In the genomic region with DNA sequence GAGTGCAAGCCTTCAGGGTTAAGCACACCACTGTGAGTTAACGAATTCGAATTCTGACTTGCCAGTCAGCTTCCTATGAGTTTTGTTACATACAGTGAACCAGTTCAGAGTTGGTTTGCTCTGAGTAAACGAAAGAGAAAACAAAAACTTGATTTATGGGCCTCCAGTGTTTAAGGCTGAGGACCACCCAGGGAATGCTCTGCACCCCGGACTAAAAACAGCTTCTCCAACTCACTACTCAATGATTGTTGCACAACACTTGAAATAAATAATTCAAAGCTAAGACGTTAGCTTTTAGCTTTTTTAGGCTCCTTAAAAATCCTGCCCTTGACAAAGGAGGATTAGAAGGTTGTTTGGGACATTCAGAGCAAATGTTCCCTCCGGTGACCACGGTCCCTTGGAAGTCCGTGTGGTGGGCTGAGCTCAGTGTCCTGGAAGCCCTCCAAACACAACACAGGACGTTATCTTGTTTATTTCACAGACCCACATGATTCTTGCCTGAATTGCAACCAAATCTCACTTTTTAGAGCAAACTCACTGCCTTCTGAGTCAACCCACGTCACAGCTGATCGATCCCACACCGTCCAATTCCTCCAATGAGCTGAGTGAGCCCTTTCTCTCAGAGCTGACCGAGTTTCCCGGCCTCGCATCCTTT, we compare ENCODE assay signal across 9 mouse cellular contexts. TPM values are rescaled to one million over a fixed set of nuclear protein-coding genes. Genes with fewer than 3 reads are reported as not detected.
DNase-seq lines count a peak whose midpoint lies in the region; ATAC-seq and TF ChIP-seq lines count a peak whose summit lies in the region.
"Had no signal": no experiment of that assay in that cellular context is flagged by ENCODE, and none has a peak within 500 bp of the region (broad histone marks: within the 10 kb centered on the region; RNA-seq: fewer than 3 reads in every experiment).

No protein-coding gene starts in this region.

- H3K4me2 ChIP-seq in lung, postnatal 0 days (replicated peaks; ENCODE audit: low read depth, low read length): no peak overlapping the region; the same call in 1 of the 2 replicates
- no peak overlapping the region for H3K4me2 ChIP-seq in forebrain, postnatal 0 days (ENCODE audit: low read depth)

- no peak overlapping the region for H3K9ac ChIP-seq in lung, postnatal 0 days (replicated peaks; ENCODE audit: low read depth)
- no peak overlapping the region for H3K9ac ChIP-seq in forebrain, postnatal 0 days

- H3K4me1 ChIP-seq in brown adipose tissue, adult 24 weeks (ENCODE audit: control insufficient read depth, insufficient read depth, insufficient read length, low read length): peaks cover 87% of the 10 kb centered on the region
- peaks cover 41% of the 10 kb centered on the region for H3K4me1 ChIP-seq in lung, postnatal 0 days (ENCODE audit: insufficient read depth, low read depth, low read length)
- H3K4me1 ChIP-seq in forebrain, postnatal 0 days (ENCODE audit: insufficient read depth): 0 out of 2 replicates have a peak, but pooled peaks cover 3% of the 10 kb centered on the region

- H3K27ac ChIP-seq in gastrocnemius, adult 2 months: peak overlapping the region; percentile 94
- H3K27ac ChIP-seq in brown adipose tissue, adult 24 weeks (replicated peaks; ENCODE audit: low read depth, low read length): peak overlapping the region; percentile 72
- peak overlapping the region; percentile 40 for H3K27ac ChIP-seq in lung, postnatal 0 days (ENCODE audit: low read length)
- no peak overlapping the region for H3K27ac ChIP-seq in forebrain, postnatal 0 days (ENCODE audit: low read depth, low read length)

- TF ChIP-seq CTCF in gastrocnemius, adult 2 months (IDR thresholded peaks at IDR 0.05): no peak
- TF ChIP-seq CTCF in lung, postnatal 0 days (IDR thresholded peaks at IDR 0.05): no peak
- TF ChIP-seq CTCF in forebrain, postnatal 0 days (IDR thresholded peaks at IDR 0.05; ENCODE audit: low read depth): no peak

- H3K9me3 ChIP-seq in lung, postnatal 0 days (ENCODE audit: low read length): no peaks in the 10 kb centered on the region
- no peaks in the 10 kb centered on the region for H3K9me3 ChIP-seq in forebrain, postnatal 0 days (ENCODE audit: low read length)

- H3K27me3 ChIP-seq in lung, postnatal 0 days (replicated peaks; ENCODE audit: insufficient read depth, low read length): no peaks in the 10 kb centered on the region
- no peaks in the 10 kb centered on the region for H3K27me3 ChIP-seq in forebrain, postnatal 0 days (ENCODE audit: insufficient read depth, low read length)

- peak; percentile 28; the same call in 1 of the 2 replicates for TF ChIP-seq EP300 in lung, postnatal 0 days (IDR thresholded peaks at IDR 0.05)

- peak; percentile 22; the same call in 1 of the 2 replicates for ATAC-seq in lung, postnatal 0 days
- no peak for ATAC-seq in forebrain, postnatal 0 days

- peak overlapping the region; percentile 13 for H3K4me3 ChIP-seq in gastrocnemius, adult 2 months
- H3K4me3 ChIP-seq in brown adipose tissue, adult 24 weeks (ENCODE audit: insufficient read depth, low read depth, low read length): no peak overlapping the region
- H3K4me3 ChIP-seq in lung, postnatal 0 days (ENCODE audit: low read depth, low read length): no peak overlapping the region
- no peak overlapping the region for H3K4me3 ChIP-seq in forebrain, postnatal 0 days (ENCODE audit: low read depth, low read length)

- DNase-seq in gastrocnemius, adult 2 months: no peak
- no peak for DNase-seq in gastrocnemius, postnatal 10 days
- DNase-seq in heart, postnatal 14 days: peak; percentile 45 to 55
- DNase-seq in lung, postnatal 0 days (ENCODE audit: low spot score): peak; percentile 60
- no peak for DNase-seq in MN1 (ENCODE audit: low spot score)
- no peak for DNase-seq in gastrocnemius, adult 18-20 months (ENCODE audit: low spot score)
- no peak for DNase-seq in forebrain, postnatal 0 days
- DNase-seq: cerebellum, adult 18-20 months had no signal

- intact Hi-C loops in gastrocnemius, adult 2 months (cut with DNase I): no loop called here
- intact Hi-C loops in heart, postnatal 14 days (cut with DNase I): no loop called here

- 43% methylated on average over 15 of the region's 15 CpGs for WGBS in lung, postnatal 0 days
- WGBS in forebrain, postnatal 0 days: 72% methylated on average over 15 of the region's 15 CpGs

- no peaks in the 10 kb centered on the region for H3K36me3 ChIP-seq in lung, postnatal 0 days (ENCODE audit: insufficient read depth, low read length)
- H3K36me3 ChIP-seq in forebrain, postnatal 0 days (ENCODE audit: insufficient read depth): no peaks in the 10 kb centered on the region

RNA-seq across cellular contexts. Expression of a gene that starts 38.8 kb away (rescaled TPM):
- total RNA-seq in gastrocnemius, adult 2 months (2021): 10 to 100 TPM in 1 of 2 experiments, 1 to 10 TPM in 1; 4.5 to 11.6 TPM
- total RNA-seq in gastrocnemius, postnatal 10 days (2021): 10 to 100 TPM in 1 of 2 experiments, 1 to 10 TPM in 1; 9.8 to 11.6 TPM
- polyA plus RNA-seq in brown adipose tissue, adult 24 weeks (2012; ENCODE audit: insufficient read depth, insufficient read length, missing spikeins): 9.6 and 11.2 TPM in 2 replicates
- total RNA-seq in heart, postnatal 14 days (2021): 10 to 100 TPM; 24.7 to 24.8 TPM
- 8.5 and 9.5 TPM in 2 replicates for polyA plus RNA-seq in lung, postnatal 0 days (2015; fragmentation: Nextera tagmentation; extraction: Ambion mirVana)
- 1 to 10 TPM; 6.4 to 9.4 TPM for total RNA-seq in gastrocnemius, adult 18-20 months (2021)
- total RNA-seq in forebrain, postnatal 0 days (2014; rRNA removed): 5.6 and 6.3 TPM in 2 replicates
- 3.7 and 4.5 TPM in 2 replicates for polyA plus RNA-seq in forebrain, postnatal 0 days (2015; fragmentation: Nextera tagmentation; extraction: Ambion mirVana)

Comparison
In these comparisons a context has a peak if more than half of its experiments do, and no peak if none do; other contexts are left out.
1. DNase-seq: peak in heart, postnatal 14 days (2 of 2) and lung, postnatal 0 days (single experiment); none in gastrocnemius, adult 2 months (single experiment), gastrocnemius, postnatal 10 days (single experiment), MN1 (single experiment), gastrocnemius, adult 18-20 months (single experiment) and forebrain, postnatal 0 days (single experiment).